Mouse (Mus musculus) E14TG2a.4 (cell line): Measurements from ENCODE around the gene Ttll10.

Experiments used
- CTCF ChIP-seq: conservative IDR thresholded peaks from 2 replicates; pipeline ENCODE4 v1.5.1; 2014; ENCODE audit warnings: low read length
- POU5F1 ChIP-seq: IDR thresholded peaks from 2 replicates; pipeline ENCODE4 v1.6.1; 2014; ENCODE audit warnings: low read length, borderline replicate concordance

DNA sequence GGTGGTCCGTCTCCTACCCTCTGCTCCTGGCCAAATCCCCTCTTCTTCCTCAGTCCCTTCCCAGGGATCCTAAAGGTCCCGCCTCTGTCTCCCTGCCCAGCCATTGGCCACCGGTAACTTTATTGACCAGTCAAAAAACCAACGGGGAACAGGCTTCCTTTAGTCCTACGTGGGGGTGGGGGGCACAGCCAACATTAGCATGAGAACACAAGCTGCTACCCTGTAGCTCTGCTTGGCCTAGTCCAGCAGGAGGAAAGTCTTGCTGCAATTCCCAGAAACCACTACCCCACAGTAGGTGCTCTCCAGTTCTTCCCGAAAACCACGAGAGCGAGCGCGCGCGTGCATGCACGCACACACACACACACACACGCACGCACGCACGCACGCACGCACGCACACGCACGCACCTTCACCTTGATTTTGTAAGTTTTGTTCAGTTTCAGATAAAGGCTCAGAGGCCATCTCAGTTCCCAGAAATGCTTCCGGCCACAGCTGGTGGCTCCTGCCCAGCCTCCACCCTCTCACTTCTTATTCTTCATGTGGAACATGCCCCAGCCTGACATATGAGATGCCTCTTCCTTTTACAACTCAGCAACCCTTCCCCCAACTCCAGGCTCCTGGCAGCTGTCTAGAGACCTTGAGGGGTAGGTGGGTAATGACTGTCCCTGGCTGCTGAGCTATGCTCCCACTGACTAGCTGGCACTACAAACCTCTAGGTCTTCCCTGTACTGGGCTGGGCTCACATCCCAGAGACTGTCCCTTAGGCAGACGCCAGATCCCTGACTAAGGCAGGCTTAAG is 27.4 kb downstream of the Ttll10 start:
- TF ChIP-seq CTCF = no peak
- no peak for TF ChIP-seq POU5F1
